Mouse (Mus musculus): ENCODE data around the gene Itm2c.

DNA sequence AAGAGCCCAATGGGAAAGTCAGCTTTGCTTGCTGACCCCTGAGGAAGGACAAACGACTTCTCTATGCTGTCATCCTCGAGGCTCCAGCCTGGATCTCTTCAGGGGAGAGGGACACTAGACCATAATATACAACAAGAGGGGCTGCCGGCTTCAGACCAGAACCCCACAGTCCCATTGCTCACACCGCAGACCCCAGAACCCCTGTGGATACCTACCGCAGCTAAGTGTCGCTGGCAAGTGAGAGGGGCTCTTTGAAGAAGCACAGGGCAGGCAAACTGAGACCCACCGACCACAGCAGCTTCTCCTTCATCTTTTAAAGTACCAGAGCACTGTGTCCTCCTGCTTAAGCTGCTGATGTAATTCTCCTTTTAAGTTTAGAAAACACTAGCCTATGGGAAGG, 40.5 kb downstream of the Itm2c start:
- TF ChIP-seq CHD2 (IDR thresholded peaks at IDR 0.05; ENCODE audit: low read length), result no peak
- TF ChIP-seq HCFC1 (IDR thresholded peaks at IDR 0.05; ENCODE audit: low read depth, low read length), result no peak
- TF ChIP-seq NELFE (IDR thresholded peaks at IDR 0.05; ENCODE audit: low read depth, low read length), result no peak
- no peak for TF ChIP-seq EP300 (IDR thresholded peaks at IDR 0.05; ENCODE audit: low read length)
- no peak for TF ChIP-seq TCF12 (IDR thresholded peaks at IDR 0.05; ENCODE audit: low read depth, low read length)
- no peak for TF ChIP-seq CTCF (conservative IDR thresholded peaks at IDR 0.05 in 1 of 2, IDR thresholded peaks at IDR 0.05 in 1 of 2; ENCODE audit: low read depth in 2 of 2, low read length in 2 of 2)
- no peak for TF ChIP-seq MEF2A (IDR thresholded peaks at IDR 0.05; ENCODE audit: borderline replicate concordance, low read depth, low read length)

Data from CH12.LX (cell line).